Mouse (Mus musculus) limb, embryonic 11.5 days (tissue): ENCODE data around the gene Src. TPM values are rescaled to one million over a fixed set of nuclear protein-coding genes. Genes with fewer than 3 reads are reported as not detected.
A peak's percentile ranks its signal among the peaks of the same experiment; 100 is the strongest.
"Not testable (repeated sequence)": the region's sequence is repeated elsewhere in the genome, so short reads cannot be mapped to it uniquely, and the experiment has no call there.

Experiments
- ATAC-seq: fragments of 200-750 bp; cut with Nextera tagmentation; 2 replicates; pipeline ENCODE4 v1.8.0; 2017; ENCODE audit warnings: low read depth; ENCODE audit not compliant: insufficient number of reproducible peaks, low FRiP score, low TSS enrichment
- DNase-seq: peaks from one replicate; pipeline ENCODE4 v3.0.0-alpha.2; 2015; ENCODE audit warnings: low spot score
- H3K27ac ChIP-seq: fragments of 300-500 bp; sonication (generic); replicated peaks from 2 replicates; pipeline ENCODE4 v1.5.1; 2014; ENCODE audit warnings: low read depth, mild to moderate bottlenecking, low read length
- H3K27me3 ChIP-seq: fragments of 300-500 bp; sonication (generic); 2 replicates; pipeline ENCODE4 v1.6.1; 2014; ENCODE audit warnings: mild to moderate bottlenecking, low read length, mixed read lengths; ENCODE audit not compliant: control insufficient read depth, insufficient read depth
- H3K36me3 ChIP-seq: fragments of 300-500 bp; sonication (generic); 2 replicates; pipeline ENCODE4 v1.6.1; 2014; ENCODE audit warnings: mild to moderate bottlenecking, low read length, moderate library complexity, mixed read lengths; ENCODE audit not compliant: control insufficient read depth, insufficient read depth
- H3K4me1 ChIP-seq: fragments of 300-500 bp; sonication (generic); 2 replicates; pipeline ENCODE4 v1.6.1; 2014; ENCODE audit warnings: low read length, mixed read lengths; ENCODE audit not compliant: control insufficient read depth, insufficient read depth
- H3K4me2 ChIP-seq: fragments of 300-500 bp; sonication (generic); 2 replicates; pipeline ENCODE4 v1.6.1; 2014; ENCODE audit warnings: low read depth, mild to moderate bottlenecking, moderate library complexity; ENCODE audit not compliant: severe bottlenecking
- H3K4me3 ChIP-seq: fragments of 300-500 bp; sonication (generic); 2 replicates; pipeline ENCODE4 v1.5.1; 2014; ENCODE audit warnings: low read depth, low read length
- H3K9ac ChIP-seq: fragments of 300-500 bp; sonication (generic); 2 replicates; pipeline ENCODE4 v1.6.1; 2014; ENCODE audit warnings: mild to moderate bottlenecking, low read length
- H3K9me3 ChIP-seq: fragments of 300-500 bp; sonication (generic); 2 replicates; pipeline ENCODE4 v1.6.1; 2016; ENCODE audit warnings: low read length; ENCODE audit not compliant: control insufficient read depth
- WGBS: fragments of 180-500 bp; shearing (Covaris S2); extraction: QIAGEN DNeasy Blood & Tissue Kit; methylation state at CpG from one replicate; pipeline ENCODE4 v1.1.7; 2014; 5-methylcytosine and 5-hydroxymethylcytosine counted together
- polyA plus RNA-seq: library from polyadenylated mRNA; unstranded; fragments of >200 nt; fragmentation: Nextera tagmentation; extraction: Ambion mirVana; gene quantifications from 2 replicates; pipeline ENCODE4 v1.2.1, GENCODE M21; 2014

Src gene
- polyA plus RNA-seq, 1 experiment from 2014 or later: 18.5 TPM

DNA sequence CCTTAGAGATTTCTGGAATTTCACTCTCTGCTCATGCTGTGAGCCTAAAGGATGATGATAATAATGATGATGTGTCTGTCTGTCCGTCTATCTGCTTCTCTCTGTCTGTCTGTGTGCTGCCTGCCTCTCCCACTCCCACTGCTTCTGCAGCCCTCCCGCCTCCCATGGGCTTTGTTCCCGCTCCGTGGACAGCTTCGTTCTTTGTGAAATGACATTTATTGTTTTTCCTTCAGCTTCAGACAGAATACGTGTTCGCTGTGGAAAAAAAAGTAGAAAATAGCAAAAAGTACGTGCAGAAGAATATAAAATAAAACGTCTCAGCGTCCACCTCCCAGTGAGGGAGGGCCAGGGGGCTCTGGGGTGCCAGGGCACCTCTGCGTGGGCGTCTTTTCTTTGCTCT, 64.5 kb downstream of the Src start:
- Histone ChIP-seq H3K4me2 (no peak overlapping the region), H3K9ac (no peak overlapping the region), H3K4me3 (no peak overlapping the region), H3K4me1 (peaks cover 28% of the 10 kb centered on the region), H3K27ac (no peak overlapping the region; the same call in 1 of the 2 replicates), H3K36me3 (no peaks in the 10 kb centered on the region), H3K9me3 (no peaks in the 10 kb centered on the region), H3K27me3 (no peaks in the 10 kb centered on the region)
- WGBS: 70% methylated on average over 12 of the region's 12 CpGs
- ATAC-seq: no peak
- no peak for DNase-seq

- not testable (repeated sequence) for H3K36me3 ChIP-seq, H3K9ac ChIP-seq, H3K9me3 ChIP-seq, H3K27me3 ChIP-seq, DNase-seq, ATAC-seq, H3K4me2 ChIP-seq, H3K27ac ChIP-seq, H3K4me3 ChIP-seq
- 83% methylated on average over 5 of the region's 5 CpGs for WGBS
- peaks cover 16% of the 10 kb centered on the region for H3K4me1 ChIP-seq
These were observed 68.3 kb downstream of the Src start for GRCm38 (mm10) chr2:157486559-157486958.

- Histone ChIP-seq H3K4me2 (no peak overlapping the region), H3K36me3 (no peaks in the 10 kb centered on the region), H3K4me3 (no peak overlapping the region), H3K9ac (no peak overlapping the region), H3K9me3 (no peaks in the 10 kb centered on the region), H3K27ac (0 out of 2 replicates have a peak overlapping the region, but pooled peaks have one; percentile 21), H3K4me1 (peaks cover 11% of the 10 kb centered on the region), H3K27me3 (no peaks in the 10 kb centered on the region)
- ATAC-seq (no peak), DNase-seq (no peak)
- 52% methylated on average over 7 of the region's 7 CpGs for WGBS
These were observed 68.9 kb downstream of the Src start for GRCm38 (mm10) chr2:157486981-157487656.

DNA sequence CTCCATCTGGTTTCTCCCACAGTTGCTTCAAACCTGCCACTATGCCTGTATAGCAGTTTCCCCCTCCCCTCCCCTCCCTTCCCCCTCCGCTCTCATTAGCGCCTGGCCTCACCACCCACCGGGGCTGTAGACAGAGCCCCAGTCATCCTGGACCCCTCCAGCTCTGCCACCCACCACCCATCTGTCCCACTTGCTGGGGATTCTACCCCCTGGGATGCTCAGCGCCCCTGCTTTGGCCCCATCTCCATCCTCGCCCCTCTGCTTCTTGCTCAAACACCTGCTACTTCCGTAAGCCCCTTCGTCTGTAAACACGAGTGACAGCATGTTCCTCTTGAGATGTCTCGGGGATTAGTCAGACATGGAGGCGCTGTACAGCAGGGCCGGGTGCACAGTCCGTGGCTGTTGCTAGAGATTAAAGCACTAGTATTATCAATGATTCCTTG, 69.5 kb downstream of the Src start:
- Histone ChIP-seq H3K4me3 (no peak overlapping the region), H3K9me3 (no peaks in the 10 kb centered on the region), H3K9ac (no peak overlapping the region), H3K4me1 (peaks cover 8% of the 10 kb centered on the region), H3K27ac (0 out of 2 replicates have a peak overlapping the region, but pooled peaks have one; percentile 21), H3K27me3 (no peaks in the 10 kb centered on the region), H3K4me2 (no peak overlapping the region), H3K36me3 (no peaks in the 10 kb centered on the region)
- DNase-seq (no peak), ATAC-seq (no peak)
- 52% methylated on average over 12 of the region's 12 CpGs for WGBS

- no peak overlapping the region for H3K4me3 ChIP-seq
- no peaks in the 10 kb centered on the region for H3K27me3 ChIP-seq
- no peaks in the 10 kb centered on the region for H3K9me3 ChIP-seq
- H3K4me2 ChIP-seq: no peak overlapping the region
- no peak for ATAC-seq
- no peak overlapping the region for H3K9ac ChIP-seq
- H3K4me1 ChIP-seq: no peaks in the 10 kb centered on the region
- WGBS: 88% methylated on average over 3 of the region's 3 CpGs
- no peaks in the 10 kb centered on the region for H3K36me3 ChIP-seq
- H3K27ac ChIP-seq: no peak overlapping the region
- DNase-seq: no peak
These were observed 75.0 kb downstream of the Src start for GRCm38 (mm10) chr2:157493240-157493639.

DNA sequence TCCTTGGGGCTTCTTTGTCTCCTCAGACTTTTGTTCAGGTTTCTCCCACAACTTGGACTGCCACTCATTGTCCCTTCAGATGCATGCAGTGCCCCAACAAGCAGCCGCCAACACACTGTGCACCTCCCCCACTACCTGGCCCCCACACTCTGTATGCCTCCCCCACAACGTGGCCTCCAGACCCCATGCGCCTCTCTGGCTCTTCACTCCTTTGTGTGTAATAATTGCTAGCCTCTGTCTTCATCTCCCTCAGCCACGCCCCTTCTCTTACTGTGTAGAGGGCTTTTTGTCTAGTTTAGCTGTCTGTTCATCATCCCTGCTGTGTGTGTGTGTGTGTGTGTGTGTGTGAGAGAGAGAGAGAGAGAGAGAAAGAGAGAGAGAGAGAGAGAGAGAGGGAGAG, 80.3 kb downstream of the Src start:
- Histone ChIP-seq H3K9ac (no peak overlapping the region), H3K4me2 (no peak overlapping the region)

GRCm38 (mm10) chr2:157500364-157500763, 82.1 kb downstream of the Src start:
- ATAC-seq (no peak), DNase-seq (no peak)
- H3K36me3 ChIP-seq: no peaks in the 10 kb centered on the region
- 63% methylated on average over 2 of the region's 2 CpGs for WGBS
- no peak overlapping the region for H3K9ac ChIP-seq
- no peaks in the 10 kb centered on the region for H3K9me3 ChIP-seq
- H3K4me3 ChIP-seq: no peak overlapping the region
- no peak overlapping the region for H3K27ac ChIP-seq
- no peaks in the 10 kb centered on the region for H3K4me1 ChIP-seq
- H3K4me2 ChIP-seq: no peak overlapping the region
- no peaks in the 10 kb centered on the region for H3K27me3 ChIP-seq

More for the DNA sequence above, 80.3 kb downstream of the Src start:
- H3K4me1 ChIP-seq: no peaks in the 10 kb centered on the region
- H3K27ac ChIP-seq: no peak overlapping the region
- ATAC-seq: no peak
- H3K36me3 ChIP-seq: no peaks in the 10 kb centered on the region
- 58% methylated on average over 4 of the region's 4 CpGs for WGBS
- H3K27me3 ChIP-seq: no peaks in the 10 kb centered on the region
- H3K4me3 ChIP-seq: no peak overlapping the region
- H3K9me3 ChIP-seq: no peaks in the 10 kb centered on the region
- no peak for DNase-seq

DNA sequence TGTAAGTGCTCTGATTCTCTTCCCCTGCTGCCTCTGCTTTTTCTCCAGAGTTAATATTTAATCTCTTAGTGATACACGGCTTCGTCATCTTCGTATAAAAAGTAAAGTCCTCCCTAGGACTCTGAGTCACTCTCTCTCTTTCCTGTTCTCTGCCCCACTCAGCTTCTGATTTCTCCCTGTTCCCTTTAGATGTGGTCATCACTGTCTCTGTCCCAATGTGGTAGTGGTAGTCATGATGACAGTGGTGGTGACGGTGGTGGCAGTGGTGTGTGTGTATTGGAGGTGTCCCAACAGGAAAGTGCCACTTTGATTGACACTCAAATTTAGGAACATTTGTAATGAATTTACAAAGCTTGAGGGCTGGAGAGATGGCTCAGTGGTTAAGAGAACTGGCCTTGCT, 83.1 kb downstream of the Src start:
- Histone ChIP-seq H3K9me3 (no peaks in the 10 kb centered on the region), H3K9ac (no peak overlapping the region), H3K4me2 (no peak overlapping the region), H3K4me1 (no peaks in the 10 kb centered on the region), H3K27me3 (no peaks in the 10 kb centered on the region), H3K4me3 (no peak overlapping the region), H3K27ac (no peak overlapping the region), H3K36me3 (no peaks in the 10 kb centered on the region)
- ATAC-seq (no peak), DNase-seq (no peak)
- WGBS: 84% methylated on average over 4 of the region's 4 CpGs

GRCm38 (mm10) chr2:157506779-157507178, 88.5 kb downstream of the Src start:
- Histone ChIP-seq H3K4me2 (no peak overlapping the region; the same call in 1 of the 2 replicates), H3K36me3 (no peaks in the 10 kb centered on the region), H3K9me3 (no peaks in the 10 kb centered on the region), H3K27me3 (no peaks in the 10 kb centered on the region), H3K9ac (no peak overlapping the region), H3K4me1 (peaks cover 11% of the 10 kb centered on the region), H3K4me3 (no peak overlapping the region), H3K27ac (no peak overlapping the region)
- no peak for ATAC-seq
- WGBS: 41% methylated on average over 14 of the region's 14 CpGs
- peak; percentile 34 for DNase-seq
